Mouse (Mus musculus) cerebellum, adult 18-20 months (tissue): ENCODE data around the gene Rpp38.
A peak's percentile ranks its signal among the peaks of the same experiment; 100 is the strongest.

ENCODE experiments used
- DNase-seq, 2 experiments: peaks; one replicate each; pipeline ENCODE4 v3.0.0; 2021

The Rpp38 gene

GRCm38 (mm10) chr2:3332484-3333242, at the start of gene Rpp38:
Gene Rpp38, minus strand, starts transcription at chr2:3332643.
- DNase-seq = peak; percentile 97

GRCm38 (mm10) chr2:3365127-3365526, 32.7 kb upstream of the Rpp38 start:
- no peak for DNase-seq

GRCm38 (mm10) chr2:3361067-3361466, 28.6 kb upstream of the Rpp38 start:
- DNase-seq = no peak

GRCm38 (mm10) chr2:3357887-3358286, 25.4 kb upstream of the Rpp38 start:
- no peak for DNase-seq

GRCm38 (mm10) chr2:3356311-3356710, 23.9 kb upstream of the Rpp38 start:
- DNase-seq = no peak

GRCm38 (mm10) chr2:3355793-3356192, 23.4 kb upstream of the Rpp38 start:
- DNase-seq = no peak

- no peak for DNase-seq
Observed at GRCm38 (mm10) chr2:3353160-3353559, 20.7 kb upstream of the Rpp38 start.

- DNase-seq = peak in 1 of 2 experiments; percentile 15
Observed at GRCm38 (mm10) chr2:3348919-3349318, 16.5 kb upstream of the Rpp38 start.

GRCm38 (mm10) chr2:3348422-3348821, 16.0 kb upstream of the Rpp38 start:
- DNase-seq = no peak

- peak; percentile 53 to 68 for DNase-seq
Observed at GRCm38 (mm10) chr2:3335611-3336301, 3.3 kb upstream of the Rpp38 start, which contains the start of gene Acbd7. Gene Acbd7, plus strand, starts transcription at chr2:3336168.

GRCm38 (mm10) chr2:3333761-3334160, 1.3 kb upstream of the Rpp38 start:
- DNase-seq = no peak

- DNase-seq = no peak
Observed at GRCm38 (mm10) chr2:3332056-3332455, 387 bp downstream of the Rpp38 start.

GRCm38 (mm10) chr2:3331071-3331703, 1.3 kb downstream of the Rpp38 start:
- DNase-seq = peak; percentile 4 to 19

- DNase-seq = peak; percentile 73 to 74
Observed at GRCm38 (mm10) chr2:3327351-3327750, 5.1 kb downstream of the Rpp38 start.

- no peak for DNase-seq
Observed at GRCm38 (mm10) chr2:3326547-3326946, 5.9 kb downstream of the Rpp38 start.

- DNase-seq = no peak
Observed at GRCm38 (mm10) chr2:3324381-3325130, 7.9 kb downstream of the Rpp38 start.

- DNase-seq = no peak
Observed at GRCm38 (mm10) chr2:3323132-3323531, 9.3 kb downstream of the Rpp38 start.

GRCm38 (mm10) chr2:3305426-3306025, 26.9 kb downstream of the Rpp38 start:
- DNase-seq = peak; percentile 72 to 73

- no peak for DNase-seq
Observed at GRCm38 (mm10) chr2:3295826-3296225, 36.6 kb downstream of the Rpp38 start.

- no peak for DNase-seq
Observed at GRCm38 (mm10) chr2:3292170-3292569, 40.3 kb downstream of the Rpp38 start.

GRCm38 (mm10) chr2:3289581-3289980, 42.9 kb downstream of the Rpp38 start:
- no peak for DNase-seq

- DNase-seq = no peak
Observed at GRCm38 (mm10) chr2:3286243-3286642, 46.2 kb downstream of the Rpp38 start.

GRCm38 (mm10) chr2:3285709-3286108, 46.7 kb downstream of the Rpp38 start:
- no peak for DNase-seq
